Mouse (Mus musculus): ENCODE data around the gene Cdkl2. TPM values are rescaled to one million over a fixed set of nuclear protein-coding genes. Genes with fewer than 3 reads are reported as not detected.

The Cdkl2 gene
- polyA plus RNA-seq, 1 experiment from 2014 or later = 3.9 TPM

- Histone ChIP-seq H3K9ac (no peak overlapping the region), H3K4me3 (replicated peaks) (no peak overlapping the region), H3K4me1 (no peaks in the 10 kb centered on the region), H3K27ac (no peak overlapping the region), H3K4me2 (no peak overlapping the region), H3K27me3 (replicated peaks) (no peaks in the 10 kb centered on the region), H3K9me3 (no peaks in the 10 kb centered on the region), H3K36me3 (no peaks in the 10 kb centered on the region)
- WGBS = 65% methylated on average over 6 of the region's 6 CpGs
- ATAC-seq (ENCODE audit: insufficient read depth, low FRiP score, low read depth) = no peak
These were observed 52.3 kb downstream of the Cdkl2 start for GRCm38 (mm10) chr5:91991191-91991937.

- WGBS = 84% methylated on average over 9 of the region's 9 CpGs
- Histone ChIP-seq H3K27me3 (replicated peaks) (no peaks in the 10 kb centered on the region), H3K9ac (no peak overlapping the region), H3K9me3 (no peaks in the 10 kb centered on the region), H3K27ac (no peak overlapping the region), H3K36me3 (no peaks in the 10 kb centered on the region), H3K4me3 (replicated peaks) (no peak overlapping the region), H3K4me1 (no peaks in the 10 kb centered on the region), H3K4me2 (no peak overlapping the region)
- ATAC-seq (ENCODE audit: insufficient read depth, low FRiP score, low read depth) = no peak
These were observed 54.4 kb downstream of the Cdkl2 start for GRCm38 (mm10) chr5:91989261-91989660.

GRCm38 (mm10) chr5:91987799-91988198 lies 55.9 kb downstream of the Cdkl2 start:
- Histone ChIP-seq H3K4me1 (no peaks in the 10 kb centered on the region), H3K36me3 (no peaks in the 10 kb centered on the region), H3K4me2 (no peak overlapping the region), H3K9ac (no peak overlapping the region), H3K9me3 (no peaks in the 10 kb centered on the region), H3K27ac (no peak overlapping the region), H3K4me3 (replicated peaks) (no peak overlapping the region), H3K27me3 (replicated peaks) (no peaks in the 10 kb centered on the region)
- no peak for ATAC-seq (ENCODE audit: insufficient read depth, low FRiP score, low read depth)
- 71% methylated on average over 2 of the region's 2 CpGs for WGBS

GRCm38 (mm10) chr5:91987236-91987635 lies 56.4 kb downstream of the Cdkl2 start, which contains the start of gene Odaph:
Gene Odaph (plus strand): TSS chr5:91987475.
- Histone ChIP-seq H3K4me2 (no peak within 1 kb of the TSS), H3K27me3 (replicated peaks) (no peaks in the 10 kb centered on the region), H3K4me1 (no peaks in the 10 kb centered on the region), H3K9ac (no peak within 1 kb of the TSS), H3K27ac (no peak within 1 kb of the TSS), H3K9me3 (no peaks in the 10 kb centered on the region), H3K36me3 (no peaks in the 10 kb centered on the region), H3K4me3 (replicated peaks) (no peak within 1 kb of the TSS)
- WGBS = 68% methylated on average over 4 of the region's 4 CpGs
- no peak for ATAC-seq (ENCODE audit: insufficient read depth, low FRiP score, low read depth)

GRCm38 (mm10) chr5:91985721-91986120 lies 58.0 kb downstream of the Cdkl2 start:
- no peak overlapping the region for H3K27ac ChIP-seq
- ATAC-seq (ENCODE audit: insufficient read depth, low FRiP score, low read depth) = no peak
- H3K4me2 ChIP-seq = no peak overlapping the region
- no peaks in the 10 kb centered on the region for H3K27me3 ChIP-seq (replicated peaks)
- no peak overlapping the region for H3K4me3 ChIP-seq (replicated peaks)
- H3K9ac ChIP-seq = no peak overlapping the region
- H3K9me3 ChIP-seq = no peaks in the 10 kb centered on the region
- no peaks in the 10 kb centered on the region for H3K4me1 ChIP-seq
- no peaks in the 10 kb centered on the region for H3K36me3 ChIP-seq
- WGBS = 68% methylated on average over 2 of the region's 2 CpGs

- Histone ChIP-seq H3K4me3 (replicated peaks) (no peak overlapping the region), H3K9ac (no peak overlapping the region), H3K27me3 (replicated peaks) (no peaks in the 10 kb centered on the region), H3K9me3 (no peaks in the 10 kb centered on the region), H3K27ac (no peak overlapping the region), H3K36me3 (no peaks in the 10 kb centered on the region), H3K4me2 (no peak overlapping the region), H3K4me1 (no peaks in the 10 kb centered on the region)
- no peak for ATAC-seq (ENCODE audit: insufficient read depth, low FRiP score, low read depth)
- WGBS = 68% methylated on average over 2 of the region's 2 CpGs
These were observed 60.2 kb downstream of the Cdkl2 start for GRCm38 (mm10) chr5:91983490-91983889.

GRCm38 (mm10) chr5:91981176-91981840 lies 62.4 kb downstream of the Cdkl2 start:
- Histone ChIP-seq H3K36me3 (no peaks in the 10 kb centered on the region), H3K9ac (no peak overlapping the region), H3K4me3 (replicated peaks) (no peak overlapping the region), H3K27me3 (replicated peaks) (no peaks in the 10 kb centered on the region), H3K9me3 (no peaks in the 10 kb centered on the region), H3K27ac (no peak overlapping the region), H3K4me2 (no peak overlapping the region), H3K4me1 (no peaks in the 10 kb centered on the region)
- no peak for ATAC-seq (ENCODE audit: insufficient read depth, low FRiP score, low read depth)
- WGBS = 86% methylated on average over 11 of the region's 11 CpGs

- Histone ChIP-seq H3K4me2 (no peak overlapping the region), H3K4me3 (replicated peaks) (no peak overlapping the region), H3K4me1 (no peaks in the 10 kb centered on the region), H3K9me3 (no peaks in the 10 kb centered on the region), H3K27me3 (replicated peaks) (no peaks in the 10 kb centered on the region), H3K9ac (no peak overlapping the region), H3K36me3 (no peaks in the 10 kb centered on the region), H3K27ac (no peak overlapping the region)
- 87% methylated on average over 2 of the region's 2 CpGs for WGBS
- no peak for ATAC-seq (ENCODE audit: insufficient read depth, low FRiP score, low read depth)
These were observed 66.3 kb downstream of the Cdkl2 start for GRCm38 (mm10) chr5:91977397-91977770.

GRCm38 (mm10) chr5:91976566-91977396 lies 66.9 kb downstream of the Cdkl2 start:
- H3K4me3 ChIP-seq (replicated peaks) = no peak overlapping the region
- H3K36me3 ChIP-seq = no peaks in the 10 kb centered on the region
- H3K27ac ChIP-seq = no peak overlapping the region
- WGBS = 71% methylated on average over 10 of the region's 10 CpGs
- H3K9ac ChIP-seq = no peak overlapping the region
- no peaks in the 10 kb centered on the region for H3K4me1 ChIP-seq
- ATAC-seq (ENCODE audit: insufficient read depth, low FRiP score, low read depth) = no peak
- no peaks in the 10 kb centered on the region for H3K9me3 ChIP-seq
- H3K4me2 ChIP-seq = no peak overlapping the region
- H3K27me3 ChIP-seq (replicated peaks) = no peaks in the 10 kb centered on the region

- 87% methylated on average over 9 of the region's 9 CpGs for WGBS
- no peak overlapping the region for H3K4me3 ChIP-seq (replicated peaks)
- no peak overlapping the region for H3K9ac ChIP-seq
- H3K4me1 ChIP-seq = no peaks in the 10 kb centered on the region
- H3K27me3 ChIP-seq (replicated peaks) = no peaks in the 10 kb centered on the region
- H3K36me3 ChIP-seq = no peaks in the 10 kb centered on the region
- no peaks in the 10 kb centered on the region for H3K9me3 ChIP-seq
- no peak overlapping the region for H3K27ac ChIP-seq
- ATAC-seq (ENCODE audit: insufficient read depth, low FRiP score, low read depth) = no peak
- H3K4me2 ChIP-seq = no peak overlapping the region
These were observed 67.9 kb downstream of the Cdkl2 start for GRCm38 (mm10) chr5:91975758-91976157.

- Histone ChIP-seq H3K9ac (no peak overlapping the region), H3K9me3 (no peaks in the 10 kb centered on the region), H3K27ac (no peak overlapping the region), H3K4me3 (replicated peaks) (no peak overlapping the region), H3K27me3 (replicated peaks) (no peaks in the 10 kb centered on the region), H3K4me2 (no peak overlapping the region), H3K36me3 (no peaks in the 10 kb centered on the region), H3K4me1 (no peaks in the 10 kb centered on the region)
- WGBS = 84% methylated on average over 7 of the region's 7 CpGs
- ATAC-seq (ENCODE audit: insufficient read depth, low FRiP score, low read depth) = no peak
These were observed 69.7 kb downstream of the Cdkl2 start for GRCm38 (mm10) chr5:91974002-91974401.

GRCm38 (mm10) chr5:91972046-91972445 lies 71.6 kb downstream of the Cdkl2 start:
- Histone ChIP-seq H3K4me3 (replicated peaks) (no peak overlapping the region), H3K27ac (no peak overlapping the region), H3K4me2 (no peak overlapping the region), H3K9ac (no peak overlapping the region), H3K9me3 (no peaks in the 10 kb centered on the region), H3K27me3 (replicated peaks) (no peaks in the 10 kb centered on the region), H3K36me3 (no peaks in the 10 kb centered on the region), H3K4me1 (no peaks in the 10 kb centered on the region)
- ATAC-seq (ENCODE audit: insufficient read depth, low FRiP score, low read depth) = no peak
- 88% methylated on average over 3 of the region's 3 CpGs for WGBS
